Mouse (Mus musculus): ENCODE measurements around the gene Hlx. TPM values are rescaled to one million over a fixed set of nuclear protein-coding genes. Genes with fewer than 3 reads are reported as not detected.

The Hlx gene
- total and polyA plus RNA-seq, 3 experiments: 2.4 to 9.6 TPM; not detected in 1

GRCm38 (mm10) chr1:184781286-184782160 is 49.1 kb upstream of the Hlx start:
- Histone ChIP-seq H3K9ac (ENCODE audit: control insufficient read depth, low read depth, low read length, poor library complexity, severe bottlenecking) (no peak overlapping the region), H3K27ac (ENCODE audit: control insufficient read depth, low read depth, low read length) (no peak overlapping the region), H3K27me3 (ENCODE audit: control insufficient read depth in 1 of 2, insufficient read depth in 2 of 2, low read length in 2 of 2) (no peaks in the 10 kb centered on the region), H3K79me2 (ENCODE audit: control insufficient read depth, insufficient read depth, low read length, poor library complexity) (no peaks in the 10 kb centered on the region), H3K36me3 (ENCODE audit: control insufficient read depth in 1 of 2, insufficient read depth in 2 of 2, low read length in 2 of 2) (no peaks in the 10 kb centered on the region), H3K4me3 (ENCODE audit: control insufficient read depth in 1 of 2, insufficient read depth in 1 of 2, low read depth in 2 of 2, low read length in 2 of 2) (no peak overlapping the region), H3K9me3 (replicated peaks; ENCODE audit: insufficient read depth, low read length) (no peaks in the 10 kb centered on the region), H3K4me1 (ENCODE audit: control insufficient read depth in 1 of 2, insufficient read depth in 2 of 2, low read length in 2 of 2) (no peaks in the 10 kb centered on the region)
- DNase-seq (ENCODE audit: low read depth, low spot score): no peak
- no peak for TF ChIP-seq JUND (IDR thresholded peaks at IDR 0.05; ENCODE audit: low read depth, low read length)
- TF ChIP-seq MYC (IDR thresholded peaks at IDR 0.05; ENCODE audit: low read depth, low read length): no peak
- TF ChIP-seq ETS1 (IDR thresholded peaks at IDR 0.05; ENCODE audit: low read depth, low read length): no peak
- no peak for TF ChIP-seq TCF12 (IDR thresholded peaks at IDR 0.05; ENCODE audit: low read depth, low read length)
- no peak for TF ChIP-seq E2F4 (IDR thresholded peaks at IDR 0.05; ENCODE audit: borderline replicate concordance, low read depth, low read length)
- TF ChIP-seq EP300 (IDR thresholded peaks at IDR 0.05; ENCODE audit: low read depth in 1 of 2, low read length in 2 of 2): no peak
- no peak for TF ChIP-seq ELF1 (IDR thresholded peaks at IDR 0.05; ENCODE audit: low read depth, low read length)
- no peak for TF ChIP-seq MAFK (IDR thresholded peaks at IDR 0.05; ENCODE audit: borderline replicate concordance, low read depth, low read length)
- TF ChIP-seq UBTF (IDR thresholded peaks at IDR 0.05; ENCODE audit: borderline replicate concordance, insufficient read depth, low read depth, low read length): no peak
- TF ChIP-seq ZNF384 (IDR thresholded peaks at IDR 0.05; ENCODE audit: low read depth, low read length): no peak
- no peak for TF ChIP-seq GATA1 (IDR thresholded peaks at IDR 0.05; ENCODE audit: low read depth, low read length)
- TF ChIP-seq CHD2 (IDR thresholded peaks at IDR 0.05; ENCODE audit: low read length): no peak

GRCm38 (mm10) chr1:184778157-184778556 is 45.7 kb upstream of the Hlx start:
- H3K4me1 ChIP-seq (ENCODE audit: control insufficient read depth in 1 of 2, insufficient read depth in 2 of 2, low read length in 2 of 2): no peaks in the 10 kb centered on the region
- no peaks in the 10 kb centered on the region for H3K9me3 ChIP-seq (replicated peaks; ENCODE audit: insufficient read depth, low read length)
- H3K27ac ChIP-seq (ENCODE audit: control insufficient read depth, low read depth, low read length): no peak overlapping the region
- no peak overlapping the region for H3K4me3 ChIP-seq (ENCODE audit: control insufficient read depth in 1 of 2, insufficient read depth in 1 of 2, low read depth in 2 of 2, low read length in 2 of 2)
- H3K79me2 ChIP-seq (ENCODE audit: control insufficient read depth, insufficient read depth, low read length, poor library complexity): no peaks in the 10 kb centered on the region
- no peak for TF ChIP-seq EP300 (IDR thresholded peaks at IDR 0.05; ENCODE audit: low read depth in 1 of 2, low read length in 2 of 2)
- TF ChIP-seq RAD21 (IDR thresholded peaks at IDR 0.05; ENCODE audit: low read depth, low read length): no peak
- no peak for TF ChIP-seq TCF12 (IDR thresholded peaks at IDR 0.05; ENCODE audit: low read depth, low read length)
- DNase-seq (ENCODE audit: low read depth, low spot score): no peak
- no peaks in the 10 kb centered on the region for H3K27me3 ChIP-seq (ENCODE audit: control insufficient read depth in 1 of 2, insufficient read depth in 2 of 2, low read length in 2 of 2)
- H3K9ac ChIP-seq (ENCODE audit: control insufficient read depth, low read depth, low read length, poor library complexity, severe bottlenecking): no peak overlapping the region
- no peaks in the 10 kb centered on the region for H3K36me3 ChIP-seq (ENCODE audit: control insufficient read depth in 1 of 2, insufficient read depth in 2 of 2, low read length in 2 of 2)

All from MEL (cell line).